Mouse (Mus musculus) Patski (cell line): Measurements from ENCODE around the gene Nup35. TPM values are rescaled to one million over a fixed set of nuclear protein-coding genes. Genes with fewer than 3 reads are reported as not detected.

Source experiments
- ATAC-seq: fragments of 100-300 bp; one replicate; pipeline ENCODE4 v1.8.0; 2021
- CTCF ChIA-PET: fragments of 350-600 bp; sonication (Branson Sonifier 250); formaldehyde crosslinking; loops from one replicate; lab custom pipeline; 2022; ENCODE audit warnings: inconsistent platforms; lab: Charles Lee
- POLR2A ChIA-PET: fragments of 350-600 bp; sonication (Branson Sonifier 250); formaldehyde crosslinking; loops from one replicate; lab custom pipeline; 2022; ENCODE audit warnings: antibody characterized with exemption, inconsistent platforms; lab: Charles Lee
- DNase-seq: peaks from one replicate; pipeline ENCODE4 v3.0.0-alpha.2; 2011; ENCODE audit warnings: low read depth, low spot score
- H3K27me3 ChIP-seq: fragments of 371-371 bp; one replicate; pipeline ENCODE4 v1.5.1; 2021
- CTCF ChIP-seq: fragments of 100-300 bp; IDR thresholded peaks from one replicate; pipeline ENCODE4 v1.5.1; 2021
- in situ Hi-C: fragments of 300-500 bp; cut with MboI; formaldehyde crosslinking; loops from 3 replicates; pipeline ENCODE4 v1.11.1; 2018; ENCODE audit warnings: low pct_unique_long_range_greater_than_20kb, mixed read lengths
- polyA plus RNA-seq: library from polyadenylated mRNA; unstranded; gene quantifications from one replicate; pipeline ENCODE4 v1.2.3, GENCODE M21; 2021

The Nup35 gene
- 25.0 TPM for polyA plus RNA-seq

DNA sequence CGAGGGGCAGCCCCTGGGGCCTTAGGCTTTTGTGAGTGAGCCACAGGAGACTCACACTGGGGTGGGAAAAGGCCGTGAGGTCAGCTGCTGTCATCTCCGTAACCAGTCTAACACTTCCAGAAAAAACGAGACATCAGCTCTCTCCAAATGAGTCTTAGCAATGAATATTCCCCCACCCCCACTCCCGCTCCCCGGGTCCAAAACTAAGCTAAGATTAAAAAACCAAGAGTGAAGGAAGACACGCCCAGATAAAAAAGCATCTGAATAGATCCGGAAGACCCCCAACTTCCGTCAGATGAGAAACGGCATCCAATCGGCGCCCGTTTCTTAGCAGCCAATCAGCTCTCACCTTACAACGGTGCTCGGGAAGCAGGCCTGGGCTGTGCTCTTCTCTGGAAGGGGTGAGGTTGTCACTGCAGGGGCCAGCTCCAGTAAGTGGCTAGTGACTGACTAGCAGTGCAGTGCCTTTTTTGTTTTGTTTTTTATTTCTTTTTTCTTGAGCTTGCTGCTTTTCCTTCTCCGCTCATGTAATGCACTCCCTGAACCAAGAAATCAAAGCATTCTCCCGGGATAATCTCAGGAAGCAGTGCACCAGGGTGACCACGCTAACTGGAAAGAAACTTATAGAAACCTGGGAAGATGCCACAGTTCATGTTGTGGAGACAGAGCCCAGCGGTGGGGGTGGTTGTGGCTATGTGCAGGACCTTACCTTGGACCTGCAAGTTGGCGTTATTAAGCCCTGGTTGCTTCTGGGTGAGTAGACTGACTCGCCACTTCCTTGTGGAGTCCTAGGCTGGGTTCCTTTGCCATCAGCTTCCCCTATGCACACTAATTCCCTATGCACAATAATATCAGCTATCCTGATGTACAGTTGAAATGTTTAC, at the start of gene Nup35, which contains the start of gene Dusp19:
Gene Nup35 (plus strand): TSS at position 383 of the 884 bp plus-strand sequence.
Gene Dusp19 (plus strand): TSS at position 192 of the 884 bp plus-strand sequence.
- CTCF ChIA-PET = interaction anchor here (0.9 to 1.2 kb wide), 2 partner anchors 11 to 18 kb away, joined by 3 to 5 read pairs; no protein-coding TSS in a partner anchor
- ATAC-seq (peak; percentile 99), DNase-seq (peak; percentile 60)
- in situ Hi-C loops = no loop called here
- TF ChIP-seq CTCF = no peak
- POLR2A ChIA-PET = no interaction called here
- no peaks in the 10 kb centered on the region for H3K27me3 ChIP-seq

DNA sequence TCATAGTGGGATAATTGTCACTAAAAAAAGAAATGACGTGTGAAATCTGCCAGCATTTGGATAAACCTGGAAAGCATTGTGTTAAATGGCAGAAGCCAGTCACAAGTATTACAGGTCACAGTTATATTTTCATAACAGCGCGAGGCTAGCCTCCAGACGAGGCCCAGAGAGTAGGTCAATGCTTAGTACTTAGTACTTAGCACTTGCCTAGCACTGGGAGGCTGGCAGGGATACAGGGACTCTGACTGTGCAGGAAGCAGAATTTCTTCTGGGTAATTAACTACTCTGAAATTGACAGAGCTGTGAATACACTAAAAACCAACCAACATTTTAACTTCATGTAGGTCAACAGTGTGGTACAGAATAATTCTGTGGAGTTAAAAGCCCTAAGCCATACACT, 49.6 kb upstream of the Nup35 start:
- CTCF ChIA-PET = no interaction called here

DNA sequence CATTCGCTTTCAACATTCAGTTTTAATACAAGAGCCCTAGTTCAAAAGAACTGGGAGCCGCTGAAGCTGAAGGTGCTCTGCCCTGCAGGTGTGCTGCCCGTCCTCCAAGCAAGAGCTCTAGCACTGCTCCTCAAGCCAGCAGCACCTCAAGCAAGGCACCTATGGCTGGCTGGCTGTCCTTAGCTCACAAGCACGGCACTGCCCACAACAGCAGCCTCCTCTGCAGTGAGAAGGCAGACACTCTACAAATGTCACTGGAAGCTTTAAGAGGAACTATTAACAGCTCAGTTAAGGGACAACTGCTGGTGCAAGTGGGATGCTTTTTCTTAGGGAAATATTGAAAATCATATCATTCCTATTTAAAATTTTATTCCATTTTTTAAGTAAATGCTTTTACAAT, 46.4 kb upstream of the Nup35 start:
- DNase-seq (no peak), ATAC-seq (no peak)
- ChIA-PET POLR2A (no interaction called here), CTCF (interaction anchor here (0.9 to 2.0 kb wide), 4 partner anchors 9 to 20 kb away, joined by 3 to 5 read pairs (median 3); partner anchors contain the start of gene Nckap1)
- in situ Hi-C loops = no loop called here
- no peaks in the 10 kb centered on the region for H3K27me3 ChIP-seq
- TF ChIP-seq CTCF = no peak

More for the DNA sequence above, 49.6 kb upstream of the Nup35 start:
- no peak for ATAC-seq
- POLR2A ChIA-PET = no interaction called here
- no peak for TF ChIP-seq CTCF
- DNase-seq = no peak
- H3K27me3 ChIP-seq = no peaks in the 10 kb centered on the region
- in situ Hi-C loops = no loop called here

DNA sequence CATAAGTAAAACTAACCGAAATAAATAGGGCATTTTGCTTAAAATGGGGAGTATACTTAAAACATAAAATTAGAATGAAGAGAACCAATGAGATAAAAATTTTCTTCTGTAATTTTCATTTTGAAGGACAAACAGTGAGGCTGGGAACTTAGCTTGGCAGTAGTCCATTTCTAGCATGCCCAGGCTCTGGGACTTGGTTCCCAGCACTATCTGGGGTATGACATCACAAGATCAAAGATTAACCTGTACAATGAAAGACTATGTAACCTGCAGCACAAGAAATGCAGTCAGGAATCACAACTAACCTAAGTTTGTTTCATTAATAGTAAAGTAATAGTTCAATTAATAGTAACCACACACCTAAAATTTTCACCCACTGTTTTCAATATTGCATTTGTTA, 39.8 kb upstream of the Nup35 start:
- in situ Hi-C loops = no loop called here
- DNase-seq (no peak), ATAC-seq (no peak)
- TF ChIP-seq CTCF = no peak
- CTCF ChIA-PET = interaction anchor here (1.5 to 1.9 kb wide), 2 partner anchors 17 to 30 kb away, joined by 3 to 5 read pairs; no protein-coding TSS in a partner anchor
- H3K27me3 ChIP-seq = no peaks in the 10 kb centered on the region
- POLR2A ChIA-PET = no interaction called here

DNA sequence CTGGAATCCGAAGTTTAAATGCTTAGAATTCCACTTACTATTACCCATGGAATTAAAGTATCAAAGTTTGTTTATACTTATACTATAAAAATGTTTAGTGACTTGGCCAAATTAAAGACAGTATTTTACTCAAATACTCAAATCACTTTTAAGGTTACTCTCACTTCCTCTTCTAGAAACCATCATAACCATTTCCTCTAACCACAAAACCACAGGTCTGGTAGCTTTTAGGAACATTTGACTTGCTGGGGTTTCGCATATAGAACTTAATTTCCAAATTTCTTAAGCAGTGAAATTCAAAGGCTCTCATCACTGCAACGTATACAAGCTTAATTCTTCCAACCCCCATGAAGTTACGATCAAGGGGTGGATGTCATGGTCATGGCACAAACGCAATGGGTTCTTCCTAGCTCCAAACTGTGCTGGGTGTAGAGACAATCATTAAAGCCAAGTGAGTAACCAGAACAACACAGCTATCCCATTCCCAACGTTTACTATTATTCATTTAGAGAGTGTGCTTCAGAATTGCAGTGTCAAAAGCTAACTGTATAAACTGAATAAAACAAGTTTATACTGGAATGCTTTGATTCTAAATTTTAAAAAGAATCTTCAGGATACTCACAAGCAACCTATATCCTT, 37.7 kb upstream of the Nup35 start:
- ChIA-PET CTCF (interaction anchor here (1.1 kb wide), 1 partner anchor 42 kb away, joined by 3 read pairs; no protein-coding TSS in a partner anchor), POLR2A (interaction anchor here (0.6 to 1.0 kb wide), 2 partner anchors 30 to 235 kb away, joined by 3 to 5 read pairs; no protein-coding TSS in a partner anchor)
- no peaks in the 10 kb centered on the region for H3K27me3 ChIP-seq
- in situ Hi-C loops = no loop called here
- no peak for TF ChIP-seq CTCF
- DNase-seq (no peak), ATAC-seq (no peak)

DNA sequence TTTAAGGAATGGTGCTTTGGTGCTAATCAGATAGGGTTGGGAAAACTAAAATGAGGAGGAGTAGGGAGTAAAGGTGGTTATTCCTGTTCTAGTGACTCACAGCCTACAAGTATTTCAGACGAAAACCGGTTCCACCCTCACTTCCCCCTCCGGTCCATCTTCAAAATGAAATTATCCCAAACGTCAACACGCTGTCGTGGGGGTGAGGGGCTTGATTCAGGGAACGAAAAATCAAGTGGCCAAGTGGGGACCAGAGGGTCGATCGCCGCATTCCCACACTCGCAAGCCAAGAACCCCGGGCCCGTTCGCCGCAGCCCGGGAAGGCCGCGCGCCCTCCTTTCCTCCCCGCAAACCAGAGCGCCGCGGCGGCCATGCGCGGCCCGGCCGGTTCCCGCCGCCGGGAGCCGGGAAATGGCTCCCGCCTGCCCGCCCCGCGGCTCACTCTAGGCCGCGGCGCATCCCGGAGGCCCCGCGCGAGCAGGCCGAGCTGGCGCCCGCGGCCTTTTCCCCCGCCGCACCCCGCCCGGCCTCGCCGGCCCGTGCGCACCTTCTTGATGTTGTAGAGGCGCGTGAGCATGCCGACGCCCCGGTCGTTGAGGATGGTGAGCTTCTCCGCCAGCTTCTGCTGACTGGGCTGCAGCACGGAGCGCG, 36.6 kb upstream of the Nup35 start:
- no peak for TF ChIP-seq CTCF
- in situ Hi-C loops = no loop called here
- no peaks in the 10 kb centered on the region for H3K27me3 ChIP-seq
- CTCF ChIA-PET = interaction anchor here (1.2 kb wide), 1 partner anchor 9 kb away, joined by 5 read pairs; no protein-coding TSS in a partner anchor
- POLR2A ChIA-PET = no interaction called here
- peak; percentile 15 for ATAC-seq
- no peak for DNase-seq

DNA sequence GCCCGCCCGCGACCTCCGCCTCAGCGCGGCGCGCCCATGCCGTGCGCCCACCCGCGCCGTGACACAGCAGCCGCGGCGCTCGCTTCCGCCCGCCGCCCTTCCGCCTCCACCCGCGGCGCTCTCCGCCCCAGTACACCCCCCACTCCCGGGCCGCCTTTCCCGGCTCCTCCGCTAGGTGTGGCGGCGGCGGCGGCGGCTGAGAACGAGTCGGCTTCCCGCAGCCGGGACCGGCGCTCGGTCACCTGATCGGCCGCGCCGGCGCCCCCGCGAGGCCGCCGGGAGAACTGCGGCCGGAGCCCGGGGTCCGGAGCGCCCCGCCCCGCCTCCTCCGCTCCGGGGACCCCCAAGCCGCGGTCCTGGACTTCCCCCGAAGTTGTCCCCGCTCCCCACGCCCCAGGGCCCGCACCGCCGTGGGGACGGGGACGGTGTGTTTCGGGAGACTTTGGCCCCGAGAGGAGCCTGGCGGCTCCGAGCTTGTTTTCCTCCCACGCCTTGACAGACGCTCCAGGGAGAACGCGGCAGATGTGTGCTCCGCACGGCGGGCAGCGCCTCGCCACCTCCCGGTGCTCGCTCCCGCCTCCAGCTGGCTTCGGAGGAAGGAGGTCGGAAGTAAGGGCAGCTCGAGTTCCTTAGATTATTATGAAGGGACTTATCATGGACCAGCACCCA, 35.9 kb upstream of the Nup35 start, which contains the start of gene Nckap1:
Gene Nckap1 (minus strand): TSS at position 338 of the 669 bp plus-strand sequence.
- in situ Hi-C loops = no loop called here
- peak; percentile 99 for TF ChIP-seq CTCF
- DNase-seq = no peak

DNA sequence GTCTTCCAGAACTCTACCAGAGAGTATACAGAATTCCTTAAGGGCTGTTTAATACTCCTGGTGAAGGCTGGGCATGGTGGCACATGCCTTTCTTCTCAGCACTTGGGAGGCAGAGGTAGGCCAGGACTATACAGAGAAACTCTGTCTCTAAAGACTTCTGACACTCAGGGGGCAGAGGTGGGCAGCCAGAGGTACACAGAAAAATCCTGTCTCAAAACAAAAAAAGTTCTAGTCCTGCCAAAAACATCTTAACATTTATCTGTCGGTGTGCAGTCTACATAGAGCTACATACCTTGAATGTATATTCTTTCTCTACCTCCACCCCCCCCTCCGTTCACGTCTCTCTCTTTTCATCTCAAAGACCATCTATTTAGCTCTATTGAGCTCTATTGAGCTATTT, 34.7 kb upstream of the Nup35 start:
- POLR2A ChIA-PET = interaction anchor here (0.6 kb wide), 1 partner anchor 24 kb away, joined by 3 read pairs; no protein-coding TSS in a partner anchor
- TF ChIP-seq CTCF = no peak
- DNase-seq (no peak), ATAC-seq (no peak)
- CTCF ChIA-PET = interaction anchor here (0.9 to 1.4 kb wide), 4 partner anchors 10 to 37 kb away, joined by 3 read pairs; no protein-coding TSS in a partner anchor
- in situ Hi-C loops = no loop called here
- no peaks in the 10 kb centered on the region for H3K27me3 ChIP-seq

More for the DNA sequence above, 35.9 kb upstream of the Nup35 start, which contains the start of gene Nckap1:
- POLR2A ChIA-PET = no interaction called here
- peak; percentile 97 for ATAC-seq
- no peaks in the 10 kb centered on the region for H3K27me3 ChIP-seq
- CTCF ChIA-PET = interaction anchor here (0.7 to 1.4 kb wide), 5 partner anchors 10 to 34 kb away, joined by 3 to 5 read pairs (median 4); no protein-coding TSS in a partner anchor

DNA sequence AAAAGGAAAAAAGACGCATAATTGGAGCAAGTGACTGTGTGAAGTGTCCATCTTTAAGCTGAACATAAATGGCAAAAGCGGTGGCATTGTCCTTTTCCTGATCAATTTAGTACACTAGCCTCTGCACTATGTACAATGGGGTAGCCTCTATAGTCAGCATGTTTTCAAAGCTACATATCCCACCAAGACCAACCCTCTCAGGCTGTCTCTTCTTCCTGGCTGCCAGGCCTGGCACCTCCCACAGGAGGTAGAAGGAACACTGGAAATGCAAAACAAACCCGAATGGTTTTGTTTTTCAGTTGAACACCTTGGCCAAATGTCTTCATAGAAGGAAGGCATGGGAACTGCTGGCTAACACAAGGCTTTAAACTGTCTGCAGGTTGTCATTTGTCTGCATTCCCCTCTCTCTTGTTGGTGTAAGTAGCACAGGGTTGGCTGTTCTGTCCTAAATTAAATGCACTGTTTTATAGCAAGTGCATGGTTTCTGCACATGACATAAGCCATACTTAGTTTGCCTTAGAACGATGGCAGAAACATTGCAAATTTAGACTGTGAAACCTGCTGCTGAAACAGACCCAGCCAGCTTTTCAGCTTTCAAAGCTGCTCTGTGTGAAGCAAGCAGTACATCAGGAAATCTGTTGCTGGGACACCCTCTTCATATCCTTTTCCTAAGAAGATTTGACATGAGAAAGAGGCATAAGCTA, 22.7 kb upstream of the Nup35 start:
- POLR2A ChIA-PET = no interaction called here
- H3K27me3 ChIP-seq = peaks cover 5% of the 10 kb centered on the region
- no peak for DNase-seq
- in situ Hi-C loops = no loop called here
- CTCF ChIA-PET = no interaction called here
- no peak for TF ChIP-seq CTCF
- no peak for ATAC-seq
